Mouse (Mus musculus) cortical plate, adult 2 months (tissue): ENCODE results near the gene Bmpr1b. TPM values are rescaled to one million over a fixed set of nuclear protein-coding genes. Genes with fewer than 3 reads are reported as not detected.

ENCODE experiments used
- H3K27ac ChIP-seq: fragments of 200-500 bp; 2 replicates; pipeline ENCODE4 v1.5.1; 2012; ENCODE audit warnings: low read length, control low read depth, inconsistent platforms; ENCODE audit not compliant: insufficient read depth
- H3K4me1 ChIP-seq: fragments of 200-500 bp; 2 replicates; pipeline ENCODE4 v1.6.1; 2011; ENCODE audit warnings: low read length; ENCODE audit not compliant: control insufficient read depth, insufficient read depth
- H3K4me3 ChIP-seq: fragments of 200-500 bp; 2 replicates; pipeline ENCODE4 v1.5.1; 2011; ENCODE audit warnings: mild to moderate bottlenecking, low read length, control low read depth; ENCODE audit not compliant: insufficient read depth
- CTCF ChIP-seq: fragments of 200-500 bp; IDR thresholded peaks from 2 replicates; pipeline ENCODE4 v1.5.1; 2011; ENCODE audit warnings: mild to moderate bottlenecking, control low read depth, low read length; ENCODE audit not compliant: insufficient read depth; ENCODE audit errors: extremely low read depth
- POLR2A ChIP-seq: fragments of 200-500 bp; IDR thresholded peaks from 2 replicates; pipeline ENCODE4 v1.6.1; 2011; ENCODE audit warnings: mild to moderate bottlenecking, low read length, control low read depth; ENCODE audit not compliant: insufficient read depth; ENCODE audit errors: extremely low read depth
- polyA plus RNA-seq: library from polyadenylated mRNA; depleted of rRNA; stranded (reverse); fragments of >200 nt; gene quantifications from 2 replicates; pipeline ENCODE4 v1.2.3, GENCODE M21; 2012

Gene Bmpr1b
- polyA plus RNA-seq, 1 experiment = 10.0 TPM

- Histone ChIP-seq H3K4me1 (no peaks in the 10 kb centered on the region), H3K27ac (no peak overlapping the region), H3K4me3 (no peak overlapping the region)
- TF ChIP-seq POLR2A (no peak), CTCF (no peak)
Observed at GRCm38 (mm10) chr3:141896870-141897554, 272.2 kb downstream of the Bmpr1b start.

DNA sequence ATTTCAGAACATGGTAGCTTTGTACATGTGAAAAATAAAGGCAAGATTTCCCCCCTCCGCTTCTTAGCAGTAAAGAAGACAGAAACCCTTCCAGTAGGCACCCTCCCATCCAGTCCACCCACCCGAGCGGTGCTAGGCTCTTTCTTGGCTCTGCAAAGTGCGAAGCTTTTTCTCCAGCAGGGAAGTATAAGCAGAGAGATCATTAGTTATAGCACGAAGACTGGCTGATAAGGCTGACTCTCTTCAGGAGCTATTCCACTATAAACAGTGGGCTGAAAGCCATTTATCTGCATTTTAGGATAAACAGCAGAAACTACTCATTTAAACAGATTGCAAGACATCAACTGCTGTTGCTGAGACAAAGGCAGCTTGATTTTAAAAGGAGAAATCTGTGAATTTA is 274.1 kb downstream of the Bmpr1b start:
- TF ChIP-seq CTCF = no peak
- Histone ChIP-seq H3K27ac (no peak overlapping the region), H3K4me3 (no peak overlapping the region), H3K4me1 (no peaks in the 10 kb centered on the region)

DNA sequence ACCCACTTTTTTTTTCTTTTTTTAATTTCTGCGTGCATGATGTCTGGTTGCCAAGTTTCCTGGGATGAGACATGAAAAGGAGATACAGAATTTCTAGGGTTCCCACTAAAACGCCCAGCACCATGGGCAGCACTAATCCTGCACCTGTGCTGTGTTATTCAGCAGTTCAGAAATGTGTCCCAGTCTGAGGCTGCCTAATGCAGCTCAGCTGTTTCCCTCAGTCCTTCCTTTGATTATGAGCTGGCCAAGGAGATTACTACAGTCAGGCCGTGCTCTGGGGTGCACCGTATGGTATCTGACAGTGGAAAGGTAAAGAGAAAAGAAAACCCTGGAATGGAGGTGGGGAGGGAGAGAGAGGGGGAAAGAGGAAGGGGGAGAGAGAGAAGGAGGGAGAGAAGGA is 278.6 kb downstream of the Bmpr1b start:
- Histone ChIP-seq H3K27ac (no peak overlapping the region), H3K4me3 (no peak overlapping the region), H3K4me1 (no peaks in the 10 kb centered on the region)
- TF ChIP-seq POLR2A (no peak), CTCF (no peak)

DNA sequence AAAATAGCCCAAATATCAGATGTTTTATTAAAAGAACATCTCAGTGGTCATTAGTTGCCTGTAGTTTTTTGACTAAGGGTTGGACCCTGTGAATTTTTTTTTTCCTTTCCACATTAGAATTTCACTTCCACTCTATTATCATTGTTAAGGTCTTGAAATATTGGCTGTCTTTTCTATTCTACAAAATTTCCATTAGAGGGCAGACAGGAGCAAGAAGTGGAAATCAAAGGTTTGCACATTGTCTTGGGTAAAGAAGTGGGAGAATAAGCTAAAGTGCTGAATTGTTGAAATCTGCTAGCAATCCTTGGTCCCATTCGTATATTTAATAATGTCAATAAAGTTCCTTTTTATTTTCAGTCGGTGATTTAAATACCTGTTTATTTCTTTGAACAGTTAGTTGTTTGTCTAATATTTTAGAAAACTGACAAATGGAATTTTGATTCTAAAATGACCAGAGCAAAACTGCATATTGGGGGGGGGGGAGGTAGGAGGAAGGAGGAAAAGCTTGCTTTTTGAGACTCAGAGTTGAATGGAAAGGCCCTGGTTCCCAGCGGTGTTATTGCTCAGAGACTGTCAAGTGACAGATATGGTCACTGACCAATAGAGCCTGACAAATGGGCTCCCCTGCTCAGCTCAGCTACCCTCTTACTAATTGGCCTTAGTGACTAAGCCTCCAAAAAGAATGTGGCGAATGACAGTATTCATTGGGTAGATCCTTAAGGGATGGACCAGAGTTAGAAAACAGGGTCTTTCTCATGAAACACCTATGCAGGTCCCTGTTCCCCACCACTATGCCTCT is 281.6 kb downstream of the Bmpr1b start:
- no peak overlapping the region for H3K4me3 ChIP-seq
- no peaks in the 10 kb centered on the region for H3K4me1 ChIP-seq
- H3K27ac ChIP-seq = no peak overlapping the region
- TF ChIP-seq CTCF = no peak
- no peak for TF ChIP-seq POLR2A

DNA sequence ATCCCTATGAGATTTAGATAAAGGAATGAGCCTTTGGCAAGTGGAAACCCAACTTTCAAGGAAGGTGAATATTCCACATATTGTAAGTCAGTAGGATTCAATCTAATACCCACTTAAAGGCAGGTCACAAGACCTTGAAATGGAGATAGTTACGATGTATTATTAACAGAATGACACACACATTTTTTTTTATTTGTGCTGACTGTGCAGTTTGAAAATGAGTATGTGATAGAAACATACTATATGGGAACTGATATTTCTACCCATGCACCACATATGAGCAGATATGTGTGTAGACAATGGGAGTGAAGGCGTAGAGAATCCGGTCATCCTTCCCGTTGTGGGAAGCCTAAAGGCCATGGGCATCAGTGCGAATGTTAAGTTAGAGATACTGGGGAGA is 285.0 kb downstream of the Bmpr1b start:
- H3K4me3 ChIP-seq = no peak overlapping the region
- no peak overlapping the region for H3K27ac ChIP-seq
- TF ChIP-seq POLR2A (no peak), CTCF (no peak)
- H3K4me1 ChIP-seq = no peaks in the 10 kb centered on the region

- no peak overlapping the region for H3K27ac ChIP-seq
- no peak overlapping the region for H3K4me3 ChIP-seq
- TF ChIP-seq POLR2A (no peak), CTCF (no peak)
- no peaks in the 10 kb centered on the region for H3K4me1 ChIP-seq
Observed at GRCm38 (mm10) chr3:141882496-141882895, 286.7 kb downstream of the Bmpr1b start.

DNA sequence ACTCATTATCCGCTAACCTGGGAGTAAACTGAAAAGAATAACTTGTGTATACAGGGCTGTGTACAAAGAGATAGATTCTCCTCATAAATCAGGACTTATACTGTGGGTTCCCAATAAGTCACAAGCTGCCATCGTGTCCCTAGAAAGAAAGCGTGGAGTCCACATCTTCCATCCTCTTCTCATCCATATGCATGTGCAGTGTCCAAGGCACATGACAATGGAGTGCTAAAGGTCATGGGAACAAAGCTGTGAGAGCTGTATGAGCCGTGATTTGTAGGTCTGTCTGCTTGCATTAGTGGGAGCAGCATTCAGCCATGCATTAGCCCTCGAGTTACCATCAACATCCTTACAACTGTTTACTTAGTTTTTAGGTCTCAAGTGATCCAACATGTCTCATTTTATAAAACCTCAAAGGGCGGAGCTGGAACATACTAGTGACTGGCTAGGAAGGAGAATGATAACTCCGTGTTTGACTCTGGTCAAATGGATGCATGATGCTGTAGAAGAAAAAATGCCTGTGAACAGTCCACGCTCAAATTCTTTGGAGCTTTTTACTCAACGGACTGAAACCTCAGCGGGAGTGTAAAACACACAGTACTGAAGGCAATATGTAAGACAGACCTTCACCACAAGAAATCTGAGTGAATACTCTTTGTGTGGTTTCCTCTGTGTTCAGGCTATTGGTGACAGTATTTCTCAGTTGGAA is 296.7 kb downstream of the Bmpr1b start:
- Histone ChIP-seq H3K4me1 (no peaks in the 10 kb centered on the region), H3K27ac (no peak overlapping the region), H3K4me3 (no peak overlapping the region)
- TF ChIP-seq CTCF = no peak
- TF ChIP-seq POLR2A = no peak

DNA sequence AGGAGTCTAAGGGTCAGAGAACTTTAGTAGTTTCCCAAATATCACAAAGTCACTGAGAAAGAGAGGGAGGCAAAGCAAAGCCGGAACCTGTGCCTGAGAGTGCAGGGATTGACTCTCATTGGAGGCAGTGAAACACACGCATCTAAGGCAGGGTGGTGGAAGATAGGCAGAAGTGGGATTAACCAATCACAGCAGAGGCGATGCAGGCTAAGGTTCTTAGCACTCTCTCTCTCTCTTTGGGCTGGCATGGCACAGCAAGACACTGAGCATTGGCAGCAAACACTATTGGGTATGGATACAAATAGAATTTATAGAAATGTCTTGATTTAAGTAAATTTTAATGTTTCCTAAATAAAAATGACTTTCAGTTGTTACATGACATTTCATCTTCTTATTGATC is 297.4 kb downstream of the Bmpr1b start:
- Histone ChIP-seq H3K27ac (no peak overlapping the region), H3K4me3 (no peak overlapping the region), H3K4me1 (no peaks in the 10 kb centered on the region)
- TF ChIP-seq CTCF = no peak
- no peak for TF ChIP-seq POLR2A

DNA sequence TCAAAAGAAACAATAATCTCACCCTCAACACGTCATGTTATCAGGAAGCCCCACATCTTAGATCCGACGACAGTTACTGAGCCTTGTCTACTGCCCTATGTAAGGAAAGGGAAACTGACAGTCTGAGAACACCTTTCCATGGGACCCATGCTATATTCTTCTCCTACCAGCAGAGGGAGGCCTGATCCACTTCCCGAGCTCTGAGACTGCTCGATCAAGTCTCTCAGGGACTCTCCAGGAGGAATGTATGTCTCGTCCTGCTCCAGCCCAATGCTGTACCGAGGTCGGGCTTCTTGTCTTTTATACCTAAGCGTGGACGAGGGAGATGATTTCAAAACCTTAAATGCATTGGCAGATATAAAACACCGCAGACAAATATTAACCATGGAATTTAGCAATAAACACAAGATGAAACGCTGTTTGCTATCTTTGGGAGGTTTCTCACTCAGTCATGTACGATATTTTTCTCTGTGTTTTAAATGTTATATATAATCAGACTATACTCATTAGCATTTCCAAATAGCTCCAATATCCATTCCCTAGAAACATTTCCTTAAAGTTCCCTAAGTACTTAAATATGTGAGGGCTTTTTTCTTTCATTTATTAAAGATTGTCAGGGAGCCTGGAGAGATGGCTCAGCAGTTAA is 306.3 kb downstream of the Bmpr1b start:
- no peak overlapping the region for H3K4me3 ChIP-seq
- no peak overlapping the region for H3K27ac ChIP-seq
- no peaks in the 10 kb centered on the region for H3K4me1 ChIP-seq
- TF ChIP-seq CTCF (peak; percentile 82), POLR2A (no peak)

- Histone ChIP-seq H3K4me3 (no peak overlapping the region), H3K4me1 (no peaks in the 10 kb centered on the region), H3K27ac (no peak overlapping the region)
- no peak for TF ChIP-seq POLR2A
- TF ChIP-seq CTCF = no peak
Observed at GRCm38 (mm10) chr3:141857123-141857522, 312.1 kb downstream of the Bmpr1b start.
